Mouse (Mus musculus) megakaryocyte, embryonic 14.5 days (primary cell): ENCODE measurements around the gene Pou4f1.

Experiments
- FLI1 ChIP-seq: IDR thresholded peaks from 2 replicates; pipeline ENCODE4 v1.6.1; 2012; ENCODE audit warnings: low read length, inconsistent platforms, mixed read lengths
- GATA1 ChIP-seq: IDR thresholded peaks from 3 replicates; pipeline ENCODE4 v1.6.1; 2012; ENCODE audit warnings: mixed read lengths, low read length, inconsistent platforms, borderline replicate concordance

DNA sequence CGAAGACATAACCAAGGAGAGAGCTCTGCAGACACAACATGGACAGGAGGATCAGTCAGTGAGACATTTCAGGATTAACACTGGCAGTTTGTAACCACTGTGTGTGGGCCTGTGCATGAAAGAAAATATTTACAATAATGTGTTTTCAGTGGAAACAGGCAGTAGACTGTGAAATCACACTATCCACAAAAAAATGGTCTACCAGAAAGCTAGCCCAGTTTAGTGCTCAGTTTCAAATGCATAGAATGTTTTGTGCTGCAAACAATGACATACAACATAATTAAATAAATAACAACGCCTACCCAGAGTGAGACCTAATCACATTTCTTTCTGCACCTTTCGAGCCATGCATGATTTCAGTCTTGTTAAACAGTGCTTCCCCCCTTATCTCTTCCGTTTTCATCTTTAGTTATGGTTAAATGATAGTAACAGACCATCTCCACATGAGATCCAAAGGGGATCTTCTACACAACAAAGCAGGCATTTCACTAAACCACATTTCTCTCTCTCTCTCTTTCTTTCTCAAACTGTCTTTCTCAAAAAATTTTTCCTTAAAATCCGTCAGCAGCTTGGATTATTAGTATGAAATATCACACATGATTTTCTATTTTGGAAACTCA is 4.1 kb downstream of the Pou4f1 start:
- TF ChIP-seq GATA1 (no peak), FLI1 (no peak)
